Mouse (Mus musculus) liver, embryonic 14.5 days (tissue): ENCODE measurements at regions not wholly inside any gene's neighbourhood (a gene's known extent, or its start where the extent isn't known, plus 50 kb on each side); places are given as distances from the start of the nearest gene placed in this dataset.

Source experiments
- ATAC-seq: fragments of 200-750 bp; cut with Nextera tagmentation; 2 replicates; pipeline ENCODE4 v1.8.0; 2017; ENCODE audit warnings: moderate number of reproducible peaks, mild to moderate bottlenecking, moderate library complexity; ENCODE audit not compliant: insufficient read depth
- DNase-seq, 3 experiments: peaks; one replicate each; pipeline ENCODE4 v3.0.0-alpha.2; 2012 to 2013; ENCODE audit warnings: low read depth in 3 of 3, low spot score in 3 of 3
- H3K27ac ChIP-seq: fragments of 300-500 bp; sonication (generic); 2 replicates; pipeline ENCODE4 v1.5.1; 2014; ENCODE audit warnings: moderate library complexity, mild to moderate bottlenecking, control low read depth, inconsistent platforms
- H3K27me3 ChIP-seq: fragments of 300-500 bp; sonication (generic); 2 replicates; pipeline ENCODE4 v1.6.1; 2014; ENCODE audit warnings: mild to moderate bottlenecking, low read length, moderate library complexity; ENCODE audit not compliant: control insufficient read depth, insufficient read depth
- H3K36me3 ChIP-seq: fragments of 300-500 bp; sonication (generic); replicated peaks from 2 replicates; pipeline ENCODE4 v1.6.1; 2014; ENCODE audit warnings: low read depth; ENCODE audit not compliant: control insufficient read depth, insufficient read depth
- H3K4me1 ChIP-seq, 2 experiments: fragments of 200-500 bp in 1 of 2; fragments of 300-500 bp in 1 of 2; sonication (generic) in 1 of 2; replicated peaks; 2 replicates each; pipeline ENCODE4 v1.6.1; 2012 to 2014; ENCODE audit warnings: antibody characterized with exemption in 1 of 2, inconsistent platforms in 1 of 2, low read length in 1 of 2; ENCODE audit not compliant: control insufficient read depth in 2 of 2, insufficient read depth in 2 of 2
- H3K4me2 ChIP-seq: fragments of 300-500 bp; sonication (generic); 2 replicates; pipeline ENCODE4 v1.6.1; 2014; ENCODE audit warnings: low read depth, mild to moderate bottlenecking, control low read depth, moderate library complexity
- H3K4me3 ChIP-seq, 2 experiments: fragments of 200-500 bp in 1 of 2; fragments of 300-500 bp in 1 of 2; sonication (generic) in 1 of 2; 2 replicates each; pipeline ENCODE4 v1.5.1; 2012 to 2014; ENCODE audit warnings: low read depth in 2 of 2, low read length in 2 of 2, mild to moderate bottlenecking in 2 of 2, control low read depth in 1 of 2, inconsistent platforms in 1 of 2, moderate library complexity in 1 of 2; ENCODE audit not compliant: insufficient read depth in 1 of 2
- H3K9ac ChIP-seq: fragments of 300-500 bp; sonication (generic); replicated peaks from 2 replicates; pipeline ENCODE4 v1.6.1; 2014; ENCODE audit warnings: mild to moderate bottlenecking, control low read depth, moderate library complexity
- H3K9me3 ChIP-seq: fragments of 300-500 bp; sonication (generic); 2 replicates; pipeline ENCODE4 v1.6.1; 2016; ENCODE audit warnings: low read length, mixed read lengths; ENCODE audit not compliant: control insufficient read depth
- CTCF ChIP-seq: IDR thresholded peaks from 2 replicates; pipeline ENCODE4 v1.5.1; 2016; ENCODE audit warnings: antibody characterized with exemption, low read depth, control low read depth
- EP300 ChIP-seq: IDR thresholded peaks from 2 replicates; pipeline ENCODE4 v1.6.1; 2016; ENCODE audit warnings: antibody characterized with exemption, low read depth
- WGBS: fragments of 180-500 bp; shearing (Covaris S2); extraction: QIAGEN DNeasy Blood & Tissue Kit; methylation state at CpG from one replicate; pipeline ENCODE4 v1.1.7; 2014; ENCODE audit not compliant: insufficient replicate concordance; 5-methylcytosine and 5-hydroxymethylcytosine counted together

DNA sequence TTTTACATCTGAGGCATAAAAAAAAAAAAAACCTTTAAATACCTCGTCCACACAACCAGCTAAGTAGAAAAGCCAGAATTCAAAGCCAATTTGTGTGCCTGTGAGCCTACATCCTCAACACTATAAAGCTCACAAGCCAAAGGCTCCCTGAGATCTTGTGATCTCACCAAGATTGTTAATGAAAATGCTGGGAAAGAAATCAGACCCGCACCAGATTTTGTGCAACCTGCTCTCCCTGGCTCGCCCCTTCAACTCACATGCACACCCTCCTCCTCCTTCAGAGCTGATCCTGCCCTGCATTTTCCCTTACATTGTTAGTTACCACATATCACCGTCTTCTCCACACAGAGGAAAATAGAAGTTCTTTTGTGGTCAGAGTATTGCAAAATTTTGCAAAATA lies 433.9 kb downstream of the Psat1 start:
- Histone ChIP-seq H3K4me2 (no peak overlapping the region), H3K27me3 (no peaks in the 10 kb centered on the region), H3K4me1 (no peaks in the 10 kb centered on the region), H3K9me3 (no peaks in the 10 kb centered on the region), H3K4me3 (no peak overlapping the region), H3K36me3 (no peaks in the 10 kb centered on the region), H3K27ac (no peak overlapping the region), H3K9ac (no peak overlapping the region)
- ATAC-seq (no peak), DNase-seq (no peak)
- TF ChIP-seq EP300, result no peak
- TF ChIP-seq CTCF, result no peak
- WGBS, result 56% methylated on average over 4 of the region's 4 CpGs

DNA sequence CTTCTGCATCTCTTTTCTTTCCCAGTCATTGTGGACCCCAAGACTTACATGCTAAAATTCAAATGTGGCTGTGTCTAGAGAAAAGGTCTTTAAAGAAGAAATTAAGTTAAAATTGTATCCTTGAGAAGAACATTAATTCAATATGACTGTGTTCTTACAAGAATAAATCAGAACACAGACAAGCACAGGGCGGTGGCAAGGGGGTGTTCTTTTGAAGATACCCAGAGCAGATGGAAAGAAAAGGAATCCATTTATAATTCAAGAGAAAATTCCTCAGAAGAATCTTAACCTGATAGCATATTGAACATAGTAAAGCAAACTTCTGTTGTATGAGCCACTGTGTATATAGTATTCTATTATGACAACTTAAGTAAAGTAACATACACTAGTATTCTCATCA lies 436.7 kb downstream of the Psat1 start:
- TF ChIP-seq CTCF, result no peak
- TF ChIP-seq EP300, result no peak
- Histone ChIP-seq H3K4me3 (no peak overlapping the region), H3K4me2 (no peak overlapping the region), H3K27me3 (no peaks in the 10 kb centered on the region), H3K27ac (no peak overlapping the region), H3K9ac (no peak overlapping the region), H3K4me1 (no peaks in the 10 kb centered on the region), H3K36me3 (no peaks in the 10 kb centered on the region), H3K9me3 (no peaks in the 10 kb centered on the region)
- WGBS, result 58% methylated on average over 1 of the region's 1 CpGs
- ATAC-seq (no peak), DNase-seq (no peak)

DNA sequence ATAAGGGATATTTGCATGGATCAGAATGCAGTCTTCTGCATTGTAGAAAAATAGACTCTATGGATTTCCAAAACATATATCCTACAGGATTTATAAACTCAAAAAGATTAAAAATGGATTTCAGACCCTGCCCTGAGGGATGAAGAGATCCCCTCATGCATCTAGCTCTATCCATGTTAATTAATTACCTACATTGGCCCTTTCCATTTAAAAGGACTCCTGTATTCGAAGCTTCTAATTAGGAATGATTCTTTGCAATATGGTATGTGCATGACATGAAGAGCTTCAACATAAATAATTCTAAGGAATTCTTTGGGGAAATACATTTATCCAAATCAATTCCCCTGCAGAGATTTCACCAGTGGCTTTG lies 444.2 kb downstream of the Psat1 start:
- no peaks in the 10 kb centered on the region for H3K9me3 ChIP-seq
- TF ChIP-seq EP300, result no peak
- TF ChIP-seq CTCF, result no peak
- 44% methylated on average over 1 of the region's 1 CpGs for WGBS
- no peaks in the 10 kb centered on the region for H3K27me3 ChIP-seq
- H3K36me3 ChIP-seq, result no peaks in the 10 kb centered on the region
- no peak overlapping the region for H3K27ac ChIP-seq
- H3K4me1 ChIP-seq, result no peaks in the 10 kb centered on the region
- H3K4me2 ChIP-seq, result no peak overlapping the region
- no peak for DNase-seq
- no peak overlapping the region for H3K4me3 ChIP-seq
- no peak overlapping the region for H3K9ac ChIP-seq
- no peak for ATAC-seq

DNA sequence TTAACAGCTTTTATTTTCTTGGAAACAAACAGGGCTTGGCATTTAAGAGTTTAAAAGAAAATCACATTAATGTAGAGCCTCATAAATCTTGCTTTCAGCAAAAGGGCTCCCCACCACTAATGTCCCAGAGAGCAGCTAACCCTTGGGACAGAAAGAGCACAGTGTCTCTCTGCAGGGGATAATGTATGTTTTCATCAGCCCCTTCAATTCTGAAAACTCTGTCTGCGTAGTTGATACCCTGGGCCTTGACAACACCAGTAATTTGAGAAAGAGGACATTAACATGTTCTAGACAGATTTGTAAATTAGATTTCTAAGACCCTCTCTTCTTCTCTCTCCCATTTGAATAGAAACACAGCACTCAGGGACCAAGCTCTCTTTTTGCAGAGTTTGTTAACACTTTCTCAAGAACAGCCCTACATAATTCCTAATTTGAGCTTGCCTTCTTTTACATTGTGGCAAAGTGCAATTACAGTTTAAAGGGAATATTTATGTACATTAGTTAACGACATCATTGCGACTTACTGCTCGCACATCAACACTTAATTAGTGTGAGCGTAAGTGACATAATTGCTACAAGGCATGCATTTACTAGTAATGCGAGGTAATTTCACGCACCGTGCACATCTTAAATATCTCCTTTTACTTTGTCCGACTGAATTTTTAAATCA lies 444.7 kb downstream of the Psat1 start:
- no peaks in the 10 kb centered on the region for H3K9me3 ChIP-seq
- 75% methylated on average over 9 of the region's 9 CpGs for WGBS
- no peak overlapping the region for H3K4me2 ChIP-seq
- no peaks in the 10 kb centered on the region for H3K36me3 ChIP-seq
- no peak for TF ChIP-seq CTCF
- H3K27ac ChIP-seq, result no peak overlapping the region
- DNase-seq (no peak), ATAC-seq (no peak)
- no peak overlapping the region for H3K9ac ChIP-seq
- H3K4me3 ChIP-seq, result no peak overlapping the region
- H3K27me3 ChIP-seq, result no peaks in the 10 kb centered on the region
- no peaks in the 10 kb centered on the region for H3K4me1 ChIP-seq

DNA sequence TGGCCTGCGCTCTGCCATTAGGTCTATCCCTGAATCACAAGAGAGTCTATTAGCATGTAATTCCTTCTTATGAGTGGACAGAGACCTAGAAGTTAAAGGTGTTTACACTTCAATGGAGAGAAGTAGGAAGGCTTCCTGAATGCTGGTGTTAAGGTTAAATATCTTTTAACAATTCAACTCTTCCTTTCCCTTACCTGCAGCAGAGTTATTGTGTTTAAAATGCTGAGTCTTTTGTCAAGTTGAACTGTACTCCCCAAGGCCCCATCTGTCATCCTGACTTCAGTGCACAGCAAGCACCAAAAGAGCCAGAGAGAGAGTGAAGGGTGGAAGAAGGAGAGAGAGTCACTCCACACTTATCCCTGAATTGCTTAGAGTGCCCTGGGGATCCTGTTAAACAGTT lies 451.6 kb downstream of the Psat1 start:
- H3K9me3 ChIP-seq, result no peaks in the 10 kb centered on the region
- H3K27me3 ChIP-seq, result no peaks in the 10 kb centered on the region
- DNase-seq (no peak), ATAC-seq (no peak)
- WGBS, result 62% methylated on average over 1 of the region's 1 CpGs
- H3K36me3 ChIP-seq, result no peaks in the 10 kb centered on the region
- no peak overlapping the region for H3K4me2 ChIP-seq
- no peak overlapping the region for H3K4me3 ChIP-seq
- H3K9ac ChIP-seq, result no peak overlapping the region
- no peaks in the 10 kb centered on the region for H3K4me1 ChIP-seq
- TF ChIP-seq CTCF (no peak), EP300 (no peak)
- no peak overlapping the region for H3K27ac ChIP-seq
